Mouse (Mus musculus) liver, embryonic 11.5 days (tissue): ENCODE measurements at regions not wholly inside any gene's neighbourhood (a gene's known extent, or its start where the extent isn't known, plus 50 kb on each side); places are given as distances from the start of the nearest gene placed in this dataset.

Experiments
- ATAC-seq: fragments of 200-750 bp; cut with Nextera tagmentation; replicated peaks from 2 replicates; pipeline ENCODE4 v1.8.0; 2017; ENCODE audit warnings: moderate number of reproducible peaks, mild to moderate bottlenecking, moderate TSS enrichment, moderate library complexity; ENCODE audit not compliant: low FRiP score
- DNase-seq: peaks from one replicate; pipeline ENCODE4 v3.0.0-alpha.2; 2017; ENCODE audit warnings: low spot score
- H3K27ac ChIP-seq: fragments of 300-500 bp; sonication (generic); 2 replicates; pipeline ENCODE4 v1.5.1; 2014; ENCODE audit warnings: mild to moderate bottlenecking, low read depth, low read length, control low read depth
- H3K27me3 ChIP-seq: fragments of 300-500 bp; sonication (generic); replicated peaks from 2 replicates; pipeline ENCODE4 v1.6.1; 2014; ENCODE audit warnings: low read length, mixed read lengths; ENCODE audit not compliant: control insufficient read depth, insufficient read depth
- H3K36me3 ChIP-seq: fragments of 300-500 bp; sonication (generic); 2 replicates; pipeline ENCODE4 v1.6.1; 2014; ENCODE audit warnings: mild to moderate bottlenecking, low read length, moderate library complexity, mixed read lengths; ENCODE audit not compliant: control insufficient read depth, insufficient read depth
- H3K4me1 ChIP-seq: fragments of 300-500 bp; sonication (generic); replicated peaks from 2 replicates; pipeline ENCODE4 v1.6.1; 2014; ENCODE audit warnings: low read length, mixed read lengths; ENCODE audit not compliant: control insufficient read depth, insufficient read depth
- H3K4me2 ChIP-seq: fragments of 300-500 bp; sonication (generic); 2 replicates; pipeline ENCODE4 v1.6.1; 2014; ENCODE audit warnings: mild to moderate bottlenecking, control low read depth, moderate library complexity
- H3K4me3 ChIP-seq: fragments of 300-500 bp; sonication (generic); 2 replicates; pipeline ENCODE4 v1.5.1; 2014; ENCODE audit warnings: low read depth, low read length, control low read depth
- H3K9ac ChIP-seq: fragments of 300-500 bp; sonication (generic); 2 replicates; pipeline ENCODE4 v1.6.1; 2014; ENCODE audit warnings: low read depth, low read length, control low read depth
- H3K9me3 ChIP-seq: fragments of 300-500 bp; sonication (generic); 2 replicates; pipeline ENCODE4 v1.6.1; 2016; ENCODE audit warnings: low read length, inconsistent platforms, mixed read lengths; ENCODE audit not compliant: control insufficient read depth
- WGBS: fragments of 180-500 bp; shearing (Covaris S2); extraction: QIAGEN DNeasy Blood & Tissue Kit; methylation state at CpG from one replicate; pipeline ENCODE4 v1.1.7; 2014; 5-methylcytosine and 5-hydroxymethylcytosine counted together

- H3K9ac ChIP-seq: no peak overlapping the region
- no peaks in the 10 kb centered on the region; the same call in 1 of the 2 replicates for H3K27me3 ChIP-seq
- H3K27ac ChIP-seq: no peak overlapping the region
- no peak for ATAC-seq
- H3K4me1 ChIP-seq: no peaks in the 10 kb centered on the region
- no peak overlapping the region for H3K4me2 ChIP-seq
- no peaks in the 10 kb centered on the region for H3K9me3 ChIP-seq
- WGBS: 44% methylated on average over 6 of the region's 6 CpGs
- H3K4me3 ChIP-seq: no peak overlapping the region
- H3K36me3 ChIP-seq: no peaks in the 10 kb centered on the region
- no peak for DNase-seq
These were observed 126.6 kb upstream of the Jarid2 start for GRCm38 (mm10) chr13:44602658-44603057.

GRCm38 (mm10) chr13:44607316-44608285, 121.7 kb upstream of the Jarid2 start:
- Histone ChIP-seq H3K4me3 (no peak overlapping the region), H3K9me3 (no peaks in the 10 kb centered on the region), H3K4me1 (no peaks in the 10 kb centered on the region), H3K36me3 (no peaks in the 10 kb centered on the region), H3K27ac (no peak overlapping the region), H3K4me2 (no peak overlapping the region), H3K27me3 (no peaks in the 10 kb centered on the region), H3K9ac (no peak overlapping the region)
- no peak for DNase-seq
- ATAC-seq: no peak
- 80% methylated on average over 13 of the region's 13 CpGs for WGBS

GRCm38 (mm10) chr13:44608286-44608675, 121.0 kb upstream of the Jarid2 start:
- Histone ChIP-seq H3K9me3 (no peaks in the 10 kb centered on the region), H3K4me2 (no peak overlapping the region), H3K4me1 (no peaks in the 10 kb centered on the region), H3K36me3 (no peaks in the 10 kb centered on the region), H3K27me3 (no peaks in the 10 kb centered on the region), H3K27ac (no peak overlapping the region), H3K9ac (no peak overlapping the region), H3K4me3 (no peak overlapping the region)
- no peak for DNase-seq
- 72% methylated on average over 3 of the region's 3 CpGs for WGBS
- no peak for ATAC-seq

GRCm38 (mm10) chr13:44608681-44609335, 120.5 kb upstream of the Jarid2 start:
- ATAC-seq (no peak), DNase-seq (no peak)
- H3K4me3 ChIP-seq: no peak overlapping the region
- H3K4me1 ChIP-seq: no peaks in the 10 kb centered on the region
- H3K36me3 ChIP-seq: no peaks in the 10 kb centered on the region
- WGBS: 61% methylated on average over 11 of the region's 11 CpGs
- no peak overlapping the region for H3K4me2 ChIP-seq
- H3K27me3 ChIP-seq: no peaks in the 10 kb centered on the region
- no peak overlapping the region for H3K9ac ChIP-seq
- no peak overlapping the region for H3K27ac ChIP-seq
- no peaks in the 10 kb centered on the region for H3K9me3 ChIP-seq

GRCm38 (mm10) chr13:44609606-44610005, 119.7 kb upstream of the Jarid2 start:
- WGBS: 78% methylated on average over 5 of the region's 5 CpGs
- no peak for ATAC-seq

GRCm38 (mm10) chr13:44615696-44616095, 113.6 kb upstream of the Jarid2 start:
- no peak for DNase-seq
- ATAC-seq: no peak
- 69% methylated on average over 8 of the region's 8 CpGs for WGBS
- H3K9me3 ChIP-seq: no peaks in the 10 kb centered on the region
- H3K27ac ChIP-seq: no peak overlapping the region
- no peaks in the 10 kb centered on the region for H3K36me3 ChIP-seq
- H3K4me2 ChIP-seq: no peak overlapping the region
- no peaks in the 10 kb centered on the region for H3K4me1 ChIP-seq
- H3K9ac ChIP-seq: no peak overlapping the region
- H3K4me3 ChIP-seq: no peak overlapping the region
- no peaks in the 10 kb centered on the region for H3K27me3 ChIP-seq

More at GRCm38 (mm10) chr13:44609606-44610005, 119.7 kb upstream of the Jarid2 start:
- H3K27me3 ChIP-seq: no peaks in the 10 kb centered on the region
- no peaks in the 10 kb centered on the region for H3K36me3 ChIP-seq
- H3K9ac ChIP-seq: no peak overlapping the region
- no peak for DNase-seq
- H3K9me3 ChIP-seq: no peaks in the 10 kb centered on the region
- H3K4me1 ChIP-seq: no peaks in the 10 kb centered on the region
- no peak overlapping the region for H3K4me2 ChIP-seq
- H3K27ac ChIP-seq: no peak overlapping the region
- no peak overlapping the region for H3K4me3 ChIP-seq

- Histone ChIP-seq H3K27me3 (no peaks in the 10 kb centered on the region), H3K4me3 (no peak overlapping the region), H3K4me2 (no peak overlapping the region), H3K4me1 (no peaks in the 10 kb centered on the region), H3K9ac (no peak overlapping the region), H3K36me3 (no peaks in the 10 kb centered on the region), H3K27ac (no peak overlapping the region), H3K9me3 (no peaks in the 10 kb centered on the region)
- WGBS: 58% methylated on average over 3 of the region's 3 CpGs
- no peak for ATAC-seq
- DNase-seq: no peak
These were observed 110.9 kb upstream of the Jarid2 start for GRCm38 (mm10) chr13:44618368-44618767.

- WGBS: 55% methylated on average over 12 of the region's 12 CpGs
- no peak overlapping the region for H3K4me2 ChIP-seq
- no peak overlapping the region for H3K4me3 ChIP-seq
- H3K4me1 ChIP-seq: 0 out of 2 replicates have a peak, but pooled peaks cover 2% of the 10 kb centered on the region
- H3K36me3 ChIP-seq: no peaks in the 10 kb centered on the region
- H3K9ac ChIP-seq: no peak overlapping the region
- H3K9me3 ChIP-seq: no peaks in the 10 kb centered on the region
- H3K27ac ChIP-seq: no peak overlapping the region
- DNase-seq (no peak), ATAC-seq (no peak)
- H3K27me3 ChIP-seq: no peaks in the 10 kb centered on the region
These were observed 106.5 kb upstream of the Jarid2 start for GRCm38 (mm10) chr13:44622661-44623355.
